Mouse (Mus musculus): Measurements from ENCODE around the gene Hsd11b2. TPM values are rescaled to one million over a fixed set of nuclear protein-coding genes. Genes with fewer than 3 reads are reported as not detected.

The Hsd11b2 gene
- not detected in 2 replicates for polyA plus RNA-seq (2012; ENCODE audit: insufficient read depth, insufficient read length, low replicate concordance, missing spikeins)

DNA sequence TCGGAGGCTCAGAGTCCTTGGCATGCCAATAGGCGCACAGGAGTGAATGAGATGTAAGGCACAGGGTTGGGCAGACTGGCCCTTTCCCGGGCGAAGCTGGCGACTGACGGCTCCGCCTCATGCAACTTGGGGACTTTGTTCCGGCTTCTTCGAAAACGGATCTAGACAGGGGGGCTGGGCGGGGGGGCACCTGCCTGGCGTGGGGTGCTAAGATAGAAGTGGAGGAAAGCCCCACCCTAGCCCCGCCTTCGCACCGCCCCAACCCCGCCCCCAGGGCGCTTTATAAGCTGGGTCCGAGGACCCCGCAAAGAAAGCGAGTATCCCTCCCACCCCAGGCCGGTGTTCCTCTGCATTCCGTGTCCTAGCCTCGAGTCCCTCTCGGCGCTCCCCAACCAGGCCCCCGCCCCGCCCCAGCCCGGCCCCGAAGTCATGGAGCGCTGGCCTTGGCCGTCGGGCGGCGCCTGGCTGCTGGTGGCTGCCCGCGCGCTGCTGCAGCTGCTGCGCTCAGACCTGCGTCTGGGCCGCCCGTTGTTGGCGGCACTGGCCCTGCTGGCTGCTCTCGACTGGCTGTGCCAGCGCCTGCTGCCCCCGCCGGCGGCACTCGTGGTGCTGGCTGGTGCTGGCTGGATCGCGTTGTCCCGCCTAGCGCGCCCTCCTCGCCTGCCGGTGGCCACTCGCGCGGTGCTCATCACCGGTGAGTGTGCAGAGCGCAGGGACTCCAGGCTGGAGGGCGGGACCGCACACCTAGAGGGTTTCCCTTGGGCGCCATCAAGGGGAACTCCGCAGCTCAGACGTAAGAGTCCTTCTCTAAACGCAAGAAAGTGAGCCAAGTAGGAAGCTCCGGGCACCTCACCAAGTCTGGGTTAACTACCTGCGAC lies at the start of gene Hsd11b2:
Hsd11b2 (plus strand) TSS at position 320 of the 878 bp plus-strand sequence.
- 3% methylated on average over 66 of the region's 68 CpGs for WGBS
- Histone ChIP-seq H3K27ac (ENCODE audit: insufficient read depth, low read depth, low read length) (no peak within 1 kb of the TSS), H3K4me3 (ENCODE audit: insufficient read depth, low read depth, low read length) (peak within 1 kb of the TSS; percentile 19), H3K4me1 (ENCODE audit: control insufficient read depth, insufficient read depth, low read length) (peaks cover 14% of the 10 kb centered on the region)
- TF ChIP-seq POLR2A (IDR thresholded peaks at IDR 0.05; ENCODE audit: insufficient read depth, low read depth, low read length) (no peak), CTCF (IDR thresholded peaks at IDR 0.05; ENCODE audit: insufficient read depth, low read depth, low read length) (no peak)

DNA sequence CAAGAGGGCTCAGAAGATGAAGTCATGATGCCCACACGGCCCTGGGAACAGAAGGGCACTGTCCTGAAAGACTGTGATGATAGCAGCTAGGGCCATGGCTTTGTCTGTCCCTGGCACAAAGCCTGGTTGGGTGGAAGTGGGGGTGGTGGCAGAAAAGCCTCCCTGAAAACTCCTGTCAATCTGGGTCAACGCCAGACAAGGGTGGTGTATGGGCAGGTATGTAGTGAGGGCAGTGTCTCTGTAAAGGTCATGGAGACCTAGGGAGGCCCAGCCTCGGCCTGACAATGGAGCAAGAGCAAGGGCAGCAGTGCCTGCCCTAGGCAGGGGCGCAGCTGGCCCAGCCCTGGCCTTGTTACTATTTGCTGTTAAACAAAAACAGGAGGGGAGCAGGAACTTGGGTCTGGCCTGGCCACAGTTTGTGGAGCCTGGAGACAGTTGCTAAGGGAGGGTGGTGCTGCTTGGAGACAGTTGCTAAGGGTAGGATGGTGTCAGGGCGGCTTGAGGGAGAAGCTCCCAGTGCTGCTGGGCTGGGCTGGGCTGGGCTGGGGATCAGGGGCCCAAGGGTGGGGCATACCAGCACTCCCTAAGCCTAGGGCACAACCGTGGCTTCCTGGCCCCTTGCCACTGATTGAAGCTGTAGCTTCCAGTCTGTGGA lies 49.4 kb upstream of the Hsd11b2 start:
- peaks cover 45% of the 10 kb centered on the region for H3K4me1 ChIP-seq (ENCODE audit: control insufficient read depth, insufficient read depth, low read length)
- H3K27ac ChIP-seq (ENCODE audit: insufficient read depth, low read depth, low read length) = no peak overlapping the region
- no peak overlapping the region for H3K4me3 ChIP-seq (ENCODE audit: insufficient read depth, low read depth, low read length)
- WGBS = 30% methylated on average over 6 of the region's 6 CpGs
- TF ChIP-seq CTCF (IDR thresholded peaks at IDR 0.05; ENCODE audit: insufficient read depth, low read depth, low read length) = no peak
- TF ChIP-seq POLR2A (IDR thresholded peaks at IDR 0.05; ENCODE audit: insufficient read depth, low read depth, low read length) = no peak

DNA sequence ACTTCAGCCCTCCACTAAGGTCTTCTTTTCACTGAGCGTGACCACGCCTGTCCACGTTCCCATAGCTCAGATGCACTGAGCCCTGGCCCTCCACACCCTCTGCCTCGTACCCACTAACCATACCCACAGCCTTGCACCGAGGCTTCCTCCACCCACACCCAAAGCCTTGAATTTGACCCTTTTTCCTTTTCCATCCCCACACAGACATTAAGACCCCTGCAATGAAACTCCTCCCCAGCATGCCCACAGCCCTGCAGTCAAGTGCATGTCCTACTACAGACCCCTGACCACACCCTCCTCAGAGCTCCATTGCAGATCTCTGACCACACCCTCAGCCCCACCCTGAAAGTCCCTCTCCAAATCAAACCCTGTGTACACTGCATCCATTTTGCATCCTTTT lies 48.7 kb upstream of the Hsd11b2 start:
- WGBS = 88% methylated on average over 5 of the region's 5 CpGs
- TF ChIP-seq POLR2A (IDR thresholded peaks at IDR 0.05; ENCODE audit: insufficient read depth, low read depth, low read length) (no peak), CTCF (IDR thresholded peaks at IDR 0.05; ENCODE audit: insufficient read depth, low read depth, low read length) (no peak)
- peaks cover 50% of the 10 kb centered on the region for H3K4me1 ChIP-seq (ENCODE audit: control insufficient read depth, insufficient read depth, low read length)

DNA sequence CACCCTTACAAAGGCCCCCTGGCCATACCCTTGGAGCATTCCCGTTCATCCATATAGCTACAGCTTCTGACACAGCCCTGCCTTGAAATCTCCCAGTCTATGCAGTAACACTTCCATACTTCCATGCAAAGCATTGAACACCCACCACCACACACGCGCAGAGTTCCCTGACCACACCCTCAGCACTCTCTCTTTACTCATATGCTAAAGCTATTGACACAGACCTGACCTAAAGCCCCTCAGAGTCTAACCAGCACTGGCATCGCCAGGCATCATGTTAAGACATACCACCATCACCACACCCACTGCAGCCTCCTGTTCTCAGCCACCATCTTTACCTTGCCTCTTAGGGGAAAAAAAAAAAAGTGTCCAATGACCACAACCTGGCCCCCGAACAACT lies 48.3 kb upstream of the Hsd11b2 start:
- TF ChIP-seq CTCF (IDR thresholded peaks at IDR 0.05; ENCODE audit: insufficient read depth, low read depth, low read length) (no peak), POLR2A (IDR thresholded peaks at IDR 0.05; ENCODE audit: insufficient read depth, low read depth, low read length) (no peak)
- WGBS = 82% methylated on average over 5 of the region's 5 CpGs
- Histone ChIP-seq H3K27ac (ENCODE audit: insufficient read depth, low read depth, low read length) (no peak overlapping the region), H3K4me3 (ENCODE audit: insufficient read depth, low read depth, low read length) (no peak overlapping the region), H3K4me1 (ENCODE audit: control insufficient read depth, insufficient read depth, low read length) (peaks cover 54% of the 10 kb centered on the region)

More for the DNA sequence above, 48.7 kb upstream of the Hsd11b2 start:
- Histone ChIP-seq H3K4me3 (ENCODE audit: insufficient read depth, low read depth, low read length) (no peak overlapping the region), H3K27ac (ENCODE audit: insufficient read depth, low read depth, low read length) (no peak overlapping the region)

DNA sequence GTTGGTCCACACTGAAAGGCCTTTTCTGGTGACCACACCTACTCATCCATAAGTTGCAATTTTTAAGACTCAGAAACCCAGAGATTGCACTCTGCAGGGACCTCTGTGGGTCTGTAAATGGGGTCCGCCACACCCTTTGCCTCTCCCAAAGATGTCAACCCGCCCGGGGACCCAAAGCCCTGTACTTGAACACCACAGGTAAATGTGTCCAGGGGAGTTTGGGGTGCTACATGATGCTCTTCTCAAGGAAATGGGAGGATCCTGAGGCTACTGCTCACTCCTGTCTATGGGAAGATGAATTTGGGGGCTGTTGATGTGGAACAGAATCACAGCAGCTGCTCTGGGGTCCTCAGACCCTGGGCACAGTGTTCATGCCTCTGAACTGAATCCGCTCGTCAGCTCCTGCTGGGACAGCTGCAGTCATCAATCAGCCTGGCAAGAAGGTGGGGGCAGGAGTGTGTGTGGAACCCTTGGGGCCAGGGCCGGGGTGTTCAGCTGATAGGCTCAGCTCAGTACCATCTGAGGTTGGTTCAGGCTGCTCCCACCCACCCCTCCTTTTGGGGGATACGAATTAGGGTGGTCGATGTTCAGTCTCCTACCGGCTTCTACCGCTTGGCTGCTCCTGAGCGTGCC lies 47.8 kb upstream of the Hsd11b2 start:
- Histone ChIP-seq H3K4me3 (ENCODE audit: insufficient read depth, low read depth, low read length) (peak overlapping the region; percentile 41), H3K4me1 (ENCODE audit: control insufficient read depth, insufficient read depth, low read length) (peaks cover 55% of the 10 kb centered on the region), H3K27ac (ENCODE audit: insufficient read depth, low read depth, low read length) (no peak overlapping the region)
- 37% methylated on average over 11 of the region's 11 CpGs for WGBS
- no peak for TF ChIP-seq CTCF (IDR thresholded peaks at IDR 0.05; ENCODE audit: insufficient read depth, low read depth, low read length)
- no peak for TF ChIP-seq POLR2A (IDR thresholded peaks at IDR 0.05; ENCODE audit: insufficient read depth, low read depth, low read length)

DNA sequence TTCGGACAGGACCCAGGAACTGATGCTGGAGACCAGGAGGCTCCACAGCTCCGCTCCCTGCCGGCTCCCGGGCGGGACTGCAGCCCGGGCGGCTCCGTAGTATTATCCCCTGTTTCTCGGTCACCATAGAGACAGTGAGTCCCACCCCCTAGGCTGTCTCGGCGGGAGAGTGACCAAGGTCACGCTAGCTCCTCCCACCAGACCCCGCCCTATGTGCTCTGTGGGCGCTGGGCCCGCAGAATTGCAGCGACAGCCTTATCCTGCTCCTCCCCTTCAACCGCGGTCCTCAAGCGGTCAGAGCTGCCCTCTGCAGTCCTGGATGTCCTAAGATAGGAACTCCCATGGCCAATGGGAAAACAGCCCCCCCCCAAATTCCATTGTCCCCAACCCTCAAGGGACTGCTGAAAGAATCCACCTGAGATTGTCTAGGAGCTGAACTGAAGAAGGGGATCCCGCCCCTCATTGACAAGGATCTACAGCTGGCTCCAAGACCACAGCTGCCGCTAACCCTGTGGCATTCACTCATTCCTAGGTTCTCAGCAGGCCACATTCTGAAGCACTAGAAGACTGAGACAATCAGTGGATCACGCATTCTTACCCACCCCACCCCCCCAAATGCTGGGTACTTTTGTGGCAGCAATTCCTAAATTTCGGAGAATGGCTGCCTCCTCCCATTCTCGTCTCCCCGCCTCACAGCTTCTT lies 47.1 kb upstream of the Hsd11b2 start, which contains the start of gene Tppp3:
Tppp3 (minus strand) TSS at position 213 of the 702 bp plus-strand sequence.
- H3K4me1 ChIP-seq (ENCODE audit: control insufficient read depth, insufficient read depth, low read length) = peaks cover 51% of the 10 kb centered on the region
- 22% methylated on average over 25 of the region's 25 CpGs for WGBS
- no peak for TF ChIP-seq CTCF (IDR thresholded peaks at IDR 0.05; ENCODE audit: insufficient read depth, low read depth, low read length)
- 0 out of 2 replicates have a peak, but pooled peaks have one; percentile 30 for TF ChIP-seq POLR2A (IDR thresholded peaks at IDR 0.05; ENCODE audit: insufficient read depth, low read depth, low read length)
- H3K4me3 ChIP-seq (ENCODE audit: insufficient read depth, low read depth, low read length) = peak within 1 kb of the TSS; percentile 41
- no peak within 1 kb of the TSS for H3K27ac ChIP-seq (ENCODE audit: insufficient read depth, low read depth, low read length)

DNA sequence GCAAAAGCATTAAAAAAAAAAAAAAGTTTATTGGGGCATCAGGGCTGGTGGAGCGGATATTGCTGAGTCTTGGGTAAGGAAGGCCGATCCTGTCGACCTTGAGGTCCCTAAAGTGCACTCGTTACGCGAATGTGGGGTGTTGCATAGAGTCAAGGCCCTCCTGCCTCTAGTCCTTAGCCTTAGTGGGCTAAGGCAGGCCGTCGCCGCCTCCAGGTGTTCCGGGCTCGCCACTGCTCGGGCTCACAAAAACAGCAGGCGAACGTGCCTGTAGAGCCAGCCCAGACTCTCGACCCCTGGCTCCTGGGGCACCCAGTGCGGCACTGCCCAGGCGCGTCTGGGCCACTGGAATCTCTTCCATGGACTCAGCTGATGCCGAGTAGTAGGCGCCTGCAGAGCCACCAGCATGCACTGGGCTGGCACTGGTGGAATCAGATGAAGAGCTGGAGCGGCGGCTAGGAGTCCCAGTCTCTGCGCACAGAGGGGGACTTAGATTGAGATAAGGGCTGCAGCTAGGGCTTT lies 46.1 kb upstream of the Hsd11b2 start:
- H3K4me1 ChIP-seq (ENCODE audit: control insufficient read depth, insufficient read depth, low read length) = peaks cover 53% of the 10 kb centered on the region
- TF ChIP-seq CTCF (IDR thresholded peaks at IDR 0.05; ENCODE audit: insufficient read depth, low read depth, low read length) (no peak), POLR2A (IDR thresholded peaks at IDR 0.05; ENCODE audit: insufficient read depth, low read depth, low read length) (no peak)
- H3K4me3 ChIP-seq (ENCODE audit: insufficient read depth, low read depth, low read length) = no peak overlapping the region
- no peak overlapping the region for H3K27ac ChIP-seq (ENCODE audit: insufficient read depth, low read depth, low read length)
- 86% methylated on average over 23 of the region's 23 CpGs for WGBS

DNA sequence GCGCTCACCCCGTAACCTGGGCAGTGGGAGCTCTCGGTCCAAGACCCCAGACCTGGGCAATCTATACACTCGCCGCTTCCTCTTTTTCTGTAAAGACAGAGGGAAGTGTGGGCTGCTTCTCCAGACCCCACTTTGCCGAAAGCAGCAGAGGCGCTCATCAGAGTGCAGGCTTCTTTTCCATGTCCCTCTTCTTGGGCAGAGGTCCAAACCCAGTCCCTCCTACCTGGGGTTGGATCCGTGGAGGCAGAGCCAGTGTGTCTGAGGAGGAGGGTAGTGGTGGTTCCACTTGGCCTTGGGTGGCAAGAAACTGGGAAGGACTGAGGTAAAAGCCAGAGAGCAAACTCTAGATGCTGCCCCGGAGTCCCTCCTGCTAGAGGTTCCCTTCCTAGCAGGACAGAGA lies 45.6 kb upstream of the Hsd11b2 start:
- TF ChIP-seq CTCF (IDR thresholded peaks at IDR 0.05; ENCODE audit: insufficient read depth, low read depth, low read length) (no peak), POLR2A (IDR thresholded peaks at IDR 0.05; ENCODE audit: insufficient read depth, low read depth, low read length) (no peak)

More for the DNA sequence above, 45.6 kb upstream of the Hsd11b2 start:
- H3K27ac ChIP-seq (ENCODE audit: insufficient read depth, low read depth, low read length) = no peak overlapping the region
- no peak overlapping the region for H3K4me3 ChIP-seq (ENCODE audit: insufficient read depth, low read depth, low read length)
- 86% methylated on average over 9 of the region's 9 CpGs for WGBS
- H3K4me1 ChIP-seq (ENCODE audit: control insufficient read depth, insufficient read depth, low read length) = peaks cover 49% of the 10 kb centered on the region
